Mouse (Mus musculus): Measurements from ENCODE around the gene Agap2. TPM values are rescaled to one million over a fixed set of nuclear protein-coding genes. Genes with fewer than 3 reads are reported as not detected.
A peak's percentile ranks its signal among the peaks of the same experiment; 100 is the strongest.
"Not testable (repeated sequence)": the region's sequence is repeated elsewhere in the genome, so short reads cannot be mapped to it uniquely, and the experiment has no call there.

The Agap2 gene
- polyA plus RNA-seq, 1 experiment from 2014 or later, result 4.0 TPM

- H3K36me3 ChIP-seq, result peaks cover 27% of the 10 kb centered on the region
- H3K4me2 ChIP-seq, result peak within 1 kb of the TSS; percentile 96
- WGBS, result 2% methylated on average over 36 of the region's 36 CpGs
- H3K27ac ChIP-seq (replicated peaks), result peak within 1 kb of the TSS; percentile 91
- peak within 1 kb of the TSS; percentile 67 for H3K9ac ChIP-seq
- peak; percentile 93 for ATAC-seq (ENCODE audit: low FRiP score, low read depth)
- H3K9me3 ChIP-seq, result no peaks in the 10 kb centered on the region
- peak within 1 kb of the TSS; percentile 53 for H3K4me3 ChIP-seq
- H3K27me3 ChIP-seq, result no peaks in the 10 kb centered on the region
- H3K4me1 ChIP-seq (replicated peaks), result peaks cover 29% of the 10 kb centered on the region
Measured at GRCm38 (mm10) chr10:127070190-127071121, 4.6 kb upstream of the Agap2 start, which contains the start of gene Tspan31. Tspan31 (minus strand) TSS chr10:127070264.

- peaks cover 29% of the 10 kb centered on the region for H3K4me1 ChIP-seq (replicated peaks)
- H3K9ac ChIP-seq, result peak overlapping the region; percentile 67
- H3K27me3 ChIP-seq, result no peaks in the 10 kb centered on the region
- peak overlapping the region; percentile 53 for H3K4me3 ChIP-seq
- 78% methylated on average over 9 of the region's 9 CpGs for WGBS
- no peaks in the 10 kb centered on the region for H3K9me3 ChIP-seq
- peak overlapping the region; percentile 96 for H3K4me2 ChIP-seq
- H3K36me3 ChIP-seq, result peaks cover 19% of the 10 kb centered on the region
- ATAC-seq (ENCODE audit: low FRiP score, low read depth), result no peak
- peak overlapping the region; percentile 91 for H3K27ac ChIP-seq (replicated peaks)
Measured at GRCm38 (mm10) chr10:127071203-127071602, 3.9 kb upstream of the Agap2 start.

GRCm38 (mm10) chr10:127072270-127072669 is 2.8 kb upstream of the Agap2 start:
- not testable (repeated sequence) for H3K9ac ChIP-seq; H3K4me3 ChIP-seq; ATAC-seq (ENCODE audit: low FRiP score, low read depth); H3K4me2 ChIP-seq; H3K27me3 ChIP-seq; H3K9me3 ChIP-seq; H3K27ac ChIP-seq (replicated peaks); H3K36me3 ChIP-seq
- peaks cover 34% of the 10 kb centered on the region for H3K4me1 ChIP-seq (replicated peaks)
- 83% methylated on average over 4 of the region's 4 CpGs for WGBS

GRCm38 (mm10) chr10:127072969-127073368 is 2.1 kb upstream of the Agap2 start:
- not testable (repeated sequence) for H3K4me2 ChIP-seq; H3K27me3 ChIP-seq; H3K9me3 ChIP-seq; H3K9ac ChIP-seq; H3K36me3 ChIP-seq; H3K27ac ChIP-seq (replicated peaks); ATAC-seq (ENCODE audit: low FRiP score, low read depth); H3K4me3 ChIP-seq
- WGBS, result 92% methylated on average over 2 of the region's 2 CpGs
- peaks cover 40% of the 10 kb centered on the region for H3K4me1 ChIP-seq (replicated peaks)

- H3K36me3 ChIP-seq, result no peaks in the 10 kb centered on the region
Measured at GRCm38 (mm10) chr10:127073981-127074380, 1.1 kb upstream of the Agap2 start.

GRCm38 (mm10) chr10:127075651-127076050 is 567 bp downstream of the Agap2 start:
- ATAC-seq (ENCODE audit: low FRiP score, low read depth), result no peak
- WGBS, result 79% methylated on average over 8 of the region's 8 CpGs
- no peak overlapping the region for H3K9ac ChIP-seq
- no peak overlapping the region for H3K4me2 ChIP-seq
- H3K4me3 ChIP-seq, result no peak overlapping the region
- H3K36me3 ChIP-seq, result no peaks in the 10 kb centered on the region
- no peaks in the 10 kb centered on the region for H3K27me3 ChIP-seq
- H3K9me3 ChIP-seq, result no peaks in the 10 kb centered on the region
- H3K27ac ChIP-seq (replicated peaks), result no peak overlapping the region
- H3K4me1 ChIP-seq (replicated peaks), result peaks cover 40% of the 10 kb centered on the region

More at GRCm38 (mm10) chr10:127073981-127074380, 1.1 kb upstream of the Agap2 start:
- ATAC-seq (ENCODE audit: low FRiP score, low read depth), result no peak
- Histone ChIP-seq H3K27me3 (no peaks in the 10 kb centered on the region), H3K4me1 (replicated peaks) (peaks cover 36% of the 10 kb centered on the region), H3K4me3 (no peak overlapping the region), H3K9ac (no peak overlapping the region), H3K4me2 (no peak overlapping the region), H3K27ac (replicated peaks) (no peak overlapping the region), H3K9me3 (no peaks in the 10 kb centered on the region)
- 100% methylated on average over 1 of the region's 1 CpGs for WGBS

GRCm38 (mm10) chr10:127076082-127076481 is 998 bp downstream of the Agap2 start:
- Histone ChIP-seq H3K4me2 (peak overlapping the region; percentile 16; the same call in 1 of the 2 replicates), H3K36me3 (no peaks in the 10 kb centered on the region), H3K27me3 (no peaks in the 10 kb centered on the region), H3K4me1 (replicated peaks) (peaks cover 40% of the 10 kb centered on the region), H3K9me3 (no peaks in the 10 kb centered on the region), H3K9ac (no peak overlapping the region), H3K4me3 (no peak overlapping the region), H3K27ac (replicated peaks) (no peak overlapping the region)
- WGBS, result 41% methylated on average over 4 of the region's 4 CpGs
- ATAC-seq (ENCODE audit: low FRiP score, low read depth), result no peak

- Histone ChIP-seq H3K4me2 (peak overlapping the region; percentile 94), H3K9ac (peak overlapping the region; percentile 39), H3K4me3 (peak overlapping the region; percentile 91), H3K27ac (replicated peaks) (peak overlapping the region; percentile 93), H3K4me1 (replicated peaks) (peaks cover 49% of the 10 kb centered on the region), H3K9me3 (no peaks in the 10 kb centered on the region), H3K27me3 (no peaks in the 10 kb centered on the region), H3K36me3 (no peaks in the 10 kb centered on the region)
- no peak for ATAC-seq (ENCODE audit: low FRiP score, low read depth)
- WGBS, result 4% methylated on average over 10 of the region's 10 CpGs
Measured at GRCm38 (mm10) chr10:127077515-127077914, 2.4 kb downstream of the Agap2 start.

GRCm38 (mm10) chr10:127078001-127078676 is 3.1 kb downstream of the Agap2 start:
- H3K4me1 ChIP-seq (replicated peaks), result peaks cover 56% of the 10 kb centered on the region
- ATAC-seq (ENCODE audit: low FRiP score, low read depth), result peak; percentile 68
- peaks cover 4% of the 10 kb centered on the region; the same call in 1 of the 2 replicates for H3K36me3 ChIP-seq
- under 1% methylated on average over 11 of the region's 12 CpGs for WGBS
- H3K9me3 ChIP-seq, result no peaks in the 10 kb centered on the region
- peak overlapping the region; percentile 39 for H3K9ac ChIP-seq
- peak overlapping the region; percentile 91 for H3K4me3 ChIP-seq
- H3K27ac ChIP-seq (replicated peaks), result peak overlapping the region; percentile 93
- peak overlapping the region; percentile 94 for H3K4me2 ChIP-seq
- no peaks in the 10 kb centered on the region for H3K27me3 ChIP-seq

- Histone ChIP-seq H3K4me2 (peak overlapping the region; percentile 94), H3K9ac (peak overlapping the region; percentile 90), H3K4me1 (replicated peaks) (peaks cover 58% of the 10 kb centered on the region), H3K27me3 (no peaks in the 10 kb centered on the region), H3K36me3 (peaks cover 11% of the 10 kb centered on the region; the same call in 1 of the 2 replicates), H3K4me3 (peak overlapping the region; percentile 91), H3K27ac (replicated peaks) (peak overlapping the region; percentile 93), H3K9me3 (no peaks in the 10 kb centered on the region)
- ATAC-seq (ENCODE audit: low FRiP score, low read depth), result peak; percentile 81
- WGBS, result under 1% methylated on average over 31 of the region's 49 CpGs
Measured at GRCm38 (mm10) chr10:127078677-127079575, 3.8 kb downstream of the Agap2 start.

- no peak for ATAC-seq (ENCODE audit: low FRiP score, low read depth)
- 1% methylated on average over 50 of the region's 70 CpGs for WGBS
- peak overlapping the region; percentile 91 for H3K4me3 ChIP-seq
- no peaks in the 10 kb centered on the region for H3K9me3 ChIP-seq
- no peaks in the 10 kb centered on the region for H3K27me3 ChIP-seq
- H3K4me1 ChIP-seq (replicated peaks), result peaks cover 58% of the 10 kb centered on the region
- peak overlapping the region; percentile 93 for H3K27ac ChIP-seq (replicated peaks)
- H3K9ac ChIP-seq, result peak overlapping the region; percentile 90
- peaks cover 20% of the 10 kb centered on the region for H3K36me3 ChIP-seq
- H3K4me2 ChIP-seq, result peak overlapping the region; percentile 94
Measured at GRCm38 (mm10) chr10:127079665-127080391, 4.7 kb downstream of the Agap2 start.
